In the genomic region with DNA sequence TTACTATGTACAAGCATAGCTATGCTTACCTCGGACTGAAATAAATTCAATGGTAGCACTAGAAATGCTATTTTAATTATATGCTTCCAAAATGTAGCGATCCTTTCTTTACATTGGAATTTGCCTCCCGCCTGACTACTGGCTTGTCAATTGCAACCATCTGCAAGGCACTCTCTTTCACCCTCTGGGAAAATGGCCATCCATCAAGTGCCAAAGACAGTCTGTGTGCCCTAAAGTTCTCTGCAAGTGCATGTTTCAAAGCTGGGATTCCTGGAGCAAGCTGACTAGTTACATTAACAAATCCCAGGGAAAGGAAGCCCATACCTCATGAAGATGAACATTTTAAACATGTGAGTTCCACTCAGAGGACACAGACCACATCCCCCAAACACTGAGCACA, we compare ENCODE assay signal across 24 mouse cellular contexts.
DNase-seq lines count a peak whose midpoint lies in the region; ATAC-seq lines count a peak whose summit lies in the region.
"Had no signal": no experiment of that assay in that cellular context is flagged by ENCODE, and none has a peak within 500 bp of the region (broad histone marks: within the 10 kb centered on the region; RNA-seq: fewer than 3 reads in every experiment).

No protein-coding gene starts in this region.

- DNase-seq in neural tube, embryonic 10.5 days (ENCODE audit: extremely low spot score, low spot score): peak; percentile 44
- peak; percentile 44 for DNase-seq in embryo, embryonic 11 days
- peak; percentile 28 for DNase-seq in forelimb bud, embryonic 11.5 days (ENCODE audit: low read depth, low spot score)
- DNase-seq in heart, embryonic 10.5 days (ENCODE audit: low spot score): no peak
- no peak for DNase-seq in heart, adult 11 months
- no peak for DNase-seq in adrenal gland, postnatal 14 days
- DNase-seq: adrenal gland, postnatal 10 days; cerebellum, adult 9-10 months; gastrocnemius, adult 2 months; heart, postnatal 10 days; kidney, adult 11 months; layer of hippocampus, adult 9-11 months; liver, embryonic 13.5 days; lung, adult 2 months; lung, postnatal 14 days; right cerebral cortex, postnatal 14 days; thymus, postnatal 25 days had no signal

- H3K36me3 ChIP-seq in neural tube, embryonic 15.5 days: no peaks in the 10 kb centered on the region
- H3K36me3 ChIP-seq in heart, embryonic 10.5 days: no peaks in the 10 kb centered on the region
- H3K36me3 ChIP-seq: heart, embryonic 12.5 days; liver, embryonic 13.5 days; midbrain, embryonic 12.5 days had no signal

- ATAC-seq in neural tube, embryonic 15.5 days (ENCODE audit: low FRiP score): no peak
- ATAC-seq: activated CD4-positive, CD25-positive, alpha-beta regulatory T cell, adult 4 months had no signal

- no peaks in the 10 kb centered on the region for H3K9me3 ChIP-seq in neural tube, embryonic 15.5 days (replicated peaks)
- H3K9me3 ChIP-seq in heart, embryonic 10.5 days: no peaks in the 10 kb centered on the region
- H3K9me3 ChIP-seq: heart, embryonic 12.5 days; kidney, embryonic 15.5 days; limb, embryonic 13.5 days; liver, embryonic 13.5 days; midbrain, embryonic 12.5 days had no signal

- H3K4me2 ChIP-seq in neural tube, embryonic 15.5 days: no peak overlapping the region
- H3K4me2 ChIP-seq: heart, embryonic 12.5 days; kidney, embryonic 15.5 days; limb, embryonic 13.5 days; liver, embryonic 13.5 days; midbrain, embryonic 12.5 days had no signal

- H3K27me3 ChIP-seq in neural tube, embryonic 15.5 days (replicated peaks): no peaks in the 10 kb centered on the region
- no peaks in the 10 kb centered on the region for H3K27me3 ChIP-seq in heart, embryonic 10.5 days (ENCODE audit: insufficient read depth, poor library complexity, severe bottlenecking)
- H3K27me3 ChIP-seq: heart, embryonic 12.5 days; kidney, embryonic 15.5 days; limb, embryonic 13.5 days; liver, embryonic 13.5 days; midbrain, embryonic 12.5 days had no signal

- H3K9ac ChIP-seq in neural tube, embryonic 15.5 days (replicated peaks): no peak overlapping the region
- H3K9ac ChIP-seq: heart, embryonic 12.5 days; kidney, embryonic 15.5 days; limb, embryonic 13.5 days; liver, embryonic 13.5 days; midbrain, embryonic 12.5 days had no signal

- no peaks in the 10 kb centered on the region for H3K4me1 ChIP-seq in neural tube, embryonic 15.5 days
- no peaks in the 10 kb centered on the region for H3K4me1 ChIP-seq in heart, embryonic 10.5 days
- H3K4me1 ChIP-seq: heart, embryonic 12.5 days; kidney, embryonic 15.5 days; limb, embryonic 13.5 days; liver, embryonic 13.5 days; midbrain, embryonic 12.5 days had no signal

- H3K4me3 ChIP-seq in neural tube, embryonic 15.5 days (replicated peaks): no peak overlapping the region
- no peak overlapping the region for H3K4me3 ChIP-seq in heart, embryonic 10.5 days
- H3K4me3 ChIP-seq: gastrocnemius, adult 2 months; heart, embryonic 12.5 days; kidney, embryonic 15.5 days; left cerebral cortex, adult 2 months; limb, embryonic 13.5 days; liver, embryonic 13.5 days; midbrain, embryonic 12.5 days had no signal

- WGBS in neural tube, embryonic 15.5 days: 45% methylated on average over 3 of the region's 3 CpGs
- WGBS in heart, embryonic 10.5 days: 62% methylated on average over 3 of the region's 3 CpGs

- H3K27ac ChIP-seq in neural tube, embryonic 15.5 days (replicated peaks): no peak overlapping the region
- H3K27ac ChIP-seq in heart, embryonic 10.5 days: no peak overlapping the region
- H3K27ac ChIP-seq: gastrocnemius, adult 2 months; kidney, embryonic 15.5 days; left cerebral cortex, adult 2 months; limb, embryonic 13.5 days; liver, embryonic 13.5 days; midbrain, embryonic 12.5 days had no signal

Comparison
In these comparisons a context has a peak if more than half of its experiments do, and no peak if none do; other contexts are left out.
1. DNase-seq: peak in neural tube, embryonic 10.5 days (single experiment), embryo, embryonic 11 days (single experiment) and forelimb bud, embryonic 11.5 days (single experiment); none in heart, embryonic 10.5 days (single experiment), heart, adult 11 months (single experiment) and adrenal gland, postnatal 14 days (single experiment).